Mouse (Mus musculus) intestine, embryonic 14.5 days (tissue): ENCODE measurements around the gene Mtm1. TPM values are rescaled to one million over a fixed set of nuclear protein-coding genes. Genes with fewer than 3 reads are reported as not detected.

Experiments
- ATAC-seq: fragments of 200-750 bp; cut with Nextera tagmentation; replicated peaks from 2 replicates; pipeline ENCODE4 v1.8.0; 2017; ENCODE audit warnings: low read depth, moderate number of reproducible peaks, moderate TSS enrichment, moderate library complexity; ENCODE audit not compliant: low FRiP score, low TSS enrichment
- DNase-seq: peaks from one replicate; pipeline ENCODE4 v3.0.0-alpha.2; 2018; ENCODE audit warnings: low spot score
- H3K27ac ChIP-seq: fragments of 300-500 bp; sonication (generic); 2 replicates; pipeline ENCODE4 v1.5.1; 2014; ENCODE audit warnings: low read depth, mild to moderate bottlenecking, control low read depth
- H3K27me3 ChIP-seq: fragments of 300-500 bp; sonication (generic); replicated peaks from 2 replicates; pipeline ENCODE4 v1.6.1; 2014; ENCODE audit warnings: low read length, control low read depth; ENCODE audit not compliant: control insufficient read depth, insufficient read depth
- H3K36me3 ChIP-seq: fragments of 300-500 bp; sonication (generic); 2 replicates; pipeline ENCODE4 v1.6.1; 2014; ENCODE audit warnings: low read length, control low read depth; ENCODE audit not compliant: control insufficient read depth, insufficient read depth
- H3K4me1 ChIP-seq: fragments of 300-500 bp; sonication (generic); replicated peaks from 2 replicates; pipeline ENCODE4 v1.6.1; 2014; ENCODE audit warnings: low read length, control low read depth, mixed read lengths; ENCODE audit not compliant: control insufficient read depth, insufficient read depth
- H3K4me2 ChIP-seq: fragments of 300-500 bp; sonication (generic); 2 replicates; pipeline ENCODE4 v1.6.1; 2014; ENCODE audit warnings: low read length
- H3K4me3 ChIP-seq: fragments of 300-500 bp; sonication (generic); 2 replicates; pipeline ENCODE4 v1.5.1; 2014; ENCODE audit warnings: low read depth, low read length, control low read depth, mixed read lengths
- H3K9ac ChIP-seq: fragments of 300-500 bp; sonication (generic); 2 replicates; pipeline ENCODE4 v1.6.1; 2014; ENCODE audit warnings: mild to moderate bottlenecking, low read length
- H3K9me3 ChIP-seq: fragments of 300-500 bp; sonication (generic); 2 replicates; pipeline ENCODE4 v1.6.1; 2016; ENCODE audit warnings: low read length, control low read depth; ENCODE audit not compliant: control insufficient read depth
- WGBS: fragments of 180-500 bp; shearing (Covaris S2); extraction: QIAGEN DNeasy Blood & Tissue Kit; methylation state at CpG from one replicate; pipeline ENCODE4 v1.1.7; 2014; 5-methylcytosine and 5-hydroxymethylcytosine counted together
- polyA plus RNA-seq: library from polyadenylated mRNA; unstranded; fragments of >200 nt; fragmentation: Nextera tagmentation; extraction: Ambion mirVana; gene quantifications from 2 replicates; pipeline ENCODE4 v1.2.1, GENCODE M21; 2014

Mtm1 gene
- polyA plus RNA-seq: 6.4 TPM in 2 replicates

DNA sequence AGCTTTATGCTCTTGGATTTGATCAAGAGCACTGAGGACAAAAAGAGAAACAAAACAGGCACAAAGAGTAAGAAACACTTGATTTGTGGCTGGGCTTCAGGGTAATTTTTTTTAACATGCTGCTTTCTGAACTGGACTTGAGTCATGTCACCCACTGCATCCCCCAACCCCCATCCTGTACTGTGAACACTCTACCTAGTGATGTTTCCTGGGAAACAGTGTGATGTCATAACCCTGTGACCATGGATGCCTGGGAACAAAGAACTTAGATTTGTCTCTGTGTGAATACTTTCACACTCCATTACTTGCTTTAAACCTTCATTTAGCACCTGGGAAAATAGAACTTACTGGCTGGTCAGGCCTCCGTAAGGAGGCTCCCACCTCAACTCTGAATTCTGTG is at the start of gene Mtm1:
Mtm1 (plus strand) TSS at position 301 of the 400 bp plus-strand sequence.
- no peak within 1 kb of the TSS for H3K4me3 ChIP-seq
- 90% methylated on average over 1 of the region's 1 CpGs for WGBS
- H3K27ac ChIP-seq: no peak within 1 kb of the TSS
- H3K4me1 ChIP-seq: no peaks in the 10 kb centered on the region
- ATAC-seq: no peak
- no peaks in the 10 kb centered on the region for H3K27me3 ChIP-seq
- H3K36me3 ChIP-seq: no peaks in the 10 kb centered on the region
- no peak within 1 kb of the TSS for H3K4me2 ChIP-seq
- no peak for DNase-seq
- no peak within 1 kb of the TSS for H3K9ac ChIP-seq
- H3K9me3 ChIP-seq: no peaks in the 10 kb centered on the region

DNA sequence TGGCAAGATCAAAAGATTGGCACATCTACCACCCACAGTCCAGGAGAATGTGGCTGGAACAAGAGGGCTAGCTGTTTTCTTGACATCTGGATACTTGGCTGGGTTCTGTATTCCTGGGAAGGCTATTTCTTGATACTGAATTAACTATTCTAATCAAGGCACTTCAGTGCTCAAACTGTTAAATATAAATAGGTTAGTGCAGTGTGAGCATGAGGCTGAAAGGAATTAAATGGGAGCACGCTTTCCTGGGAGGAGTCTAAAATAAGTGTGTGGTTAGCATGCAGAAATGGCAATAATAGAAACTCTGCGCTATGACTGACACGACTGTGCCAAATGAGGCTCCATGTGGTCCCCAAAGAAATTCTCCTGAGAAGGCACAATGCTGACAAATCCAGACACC is 29.0 kb upstream of the Mtm1 start:
- DNase-seq: no peak
- 82% methylated on average over 3 of the region's 3 CpGs for WGBS
- H3K4me1 ChIP-seq: no peaks in the 10 kb centered on the region

DNA sequence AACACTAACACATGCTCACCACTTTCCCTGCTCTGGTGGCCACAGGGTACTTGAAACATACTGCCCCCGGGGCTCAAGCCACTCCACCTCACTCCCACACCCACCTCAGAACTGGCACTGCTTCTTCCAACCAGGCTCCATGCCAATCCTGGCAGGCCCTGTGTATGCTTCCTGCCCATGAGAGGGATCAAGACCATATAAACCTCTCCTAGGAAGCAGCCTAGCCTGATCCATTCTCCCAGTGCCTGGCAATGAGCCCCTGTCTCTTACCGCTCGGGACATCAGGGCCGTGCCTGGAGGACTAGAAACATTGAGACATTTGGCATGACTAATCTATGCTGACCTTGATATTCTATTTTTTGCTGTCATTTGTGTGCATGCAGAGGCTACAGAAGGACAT is 26.9 kb upstream of the Mtm1 start:
- H3K27ac ChIP-seq: no peak overlapping the region
- WGBS: 88% methylated on average over 4 of the region's 4 CpGs

More for the DNA sequence above, 29.0 kb upstream of the Mtm1 start:
- H3K9me3 ChIP-seq: no peaks in the 10 kb centered on the region
- H3K36me3 ChIP-seq: no peaks in the 10 kb centered on the region
- no peak overlapping the region for H3K9ac ChIP-seq
- H3K27me3 ChIP-seq: no peaks in the 10 kb centered on the region
- no peak overlapping the region for H3K27ac ChIP-seq
- no peak overlapping the region for H3K4me3 ChIP-seq
- no peak for ATAC-seq
- no peak overlapping the region for H3K4me2 ChIP-seq

DNA sequence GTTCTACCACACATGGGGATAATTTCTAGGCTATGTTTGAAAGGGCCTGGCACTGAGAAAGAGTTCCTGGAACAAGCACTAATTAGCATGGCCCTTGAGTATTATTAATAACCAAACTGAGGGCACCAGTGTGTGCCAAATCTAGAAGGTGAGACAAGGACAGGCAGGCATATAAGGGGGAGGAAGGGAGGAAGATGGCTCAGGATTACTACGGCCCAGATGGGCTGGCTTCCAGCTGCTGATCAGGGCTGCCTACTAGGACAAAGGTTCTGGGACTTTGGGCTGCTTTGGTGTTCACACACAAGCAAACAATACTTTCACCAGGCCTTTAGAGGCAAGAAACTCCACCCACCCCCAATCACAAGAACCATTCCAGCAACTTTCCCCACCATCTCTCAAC is 24.2 kb upstream of the Mtm1 start:
- DNase-seq (no peak), ATAC-seq (no peak)
- no peak overlapping the region for H3K4me3 ChIP-seq
- H3K4me2 ChIP-seq: no peak overlapping the region
- H3K27me3 ChIP-seq: 0 out of 2 replicates have a peak, but pooled peaks cover 3% of the 10 kb centered on the region
- no peaks in the 10 kb centered on the region for H3K9me3 ChIP-seq
- no peaks in the 10 kb centered on the region for H3K36me3 ChIP-seq
- no peak overlapping the region for H3K9ac ChIP-seq
- H3K27ac ChIP-seq: no peak overlapping the region
- 57% methylated on average over 1 of the region's 1 CpGs for WGBS
- no peaks in the 10 kb centered on the region for H3K4me1 ChIP-seq

More for the DNA sequence above, 26.9 kb upstream of the Mtm1 start:
- ATAC-seq (no peak), DNase-seq (no peak)
- Histone ChIP-seq H3K4me2 (no peak overlapping the region), H3K9ac (no peak overlapping the region), H3K4me3 (no peak overlapping the region), H3K4me1 (no peaks in the 10 kb centered on the region), H3K9me3 (no peaks in the 10 kb centered on the region), H3K27me3 (0 out of 2 replicates have a peak, but pooled peaks cover 3% of the 10 kb centered on the region), H3K36me3 (no peaks in the 10 kb centered on the region)

DNA sequence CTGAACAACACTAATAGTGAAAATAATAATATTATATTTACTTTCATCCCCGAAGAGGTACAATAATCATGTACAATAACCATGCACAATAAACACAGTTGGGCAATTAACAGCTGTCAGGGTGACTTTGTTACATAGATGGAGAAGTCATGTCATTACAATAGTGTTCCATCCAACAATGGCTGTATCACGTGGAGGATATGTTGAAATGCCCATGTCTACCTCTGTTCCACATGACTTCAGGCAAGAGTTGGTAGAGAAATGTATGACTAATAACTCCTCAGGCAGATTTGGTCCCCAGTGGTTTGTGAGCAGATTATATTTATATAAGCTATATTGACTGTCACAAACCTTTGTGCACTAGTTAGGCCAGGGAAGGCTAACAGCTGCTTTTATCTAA is 5.8 kb upstream of the Mtm1 start:
- Histone ChIP-seq H3K36me3 (no peaks in the 10 kb centered on the region), H3K9me3 (no peaks in the 10 kb centered on the region), H3K9ac (no peak overlapping the region), H3K4me2 (no peak overlapping the region), H3K4me3 (no peak overlapping the region), H3K4me1 (no peaks in the 10 kb centered on the region), H3K27ac (no peak overlapping the region), H3K27me3 (no peaks in the 10 kb centered on the region)
- ATAC-seq (no peak), DNase-seq (no peak)
- 77% methylated on average over 2 of the region's 2 CpGs for WGBS

DNA sequence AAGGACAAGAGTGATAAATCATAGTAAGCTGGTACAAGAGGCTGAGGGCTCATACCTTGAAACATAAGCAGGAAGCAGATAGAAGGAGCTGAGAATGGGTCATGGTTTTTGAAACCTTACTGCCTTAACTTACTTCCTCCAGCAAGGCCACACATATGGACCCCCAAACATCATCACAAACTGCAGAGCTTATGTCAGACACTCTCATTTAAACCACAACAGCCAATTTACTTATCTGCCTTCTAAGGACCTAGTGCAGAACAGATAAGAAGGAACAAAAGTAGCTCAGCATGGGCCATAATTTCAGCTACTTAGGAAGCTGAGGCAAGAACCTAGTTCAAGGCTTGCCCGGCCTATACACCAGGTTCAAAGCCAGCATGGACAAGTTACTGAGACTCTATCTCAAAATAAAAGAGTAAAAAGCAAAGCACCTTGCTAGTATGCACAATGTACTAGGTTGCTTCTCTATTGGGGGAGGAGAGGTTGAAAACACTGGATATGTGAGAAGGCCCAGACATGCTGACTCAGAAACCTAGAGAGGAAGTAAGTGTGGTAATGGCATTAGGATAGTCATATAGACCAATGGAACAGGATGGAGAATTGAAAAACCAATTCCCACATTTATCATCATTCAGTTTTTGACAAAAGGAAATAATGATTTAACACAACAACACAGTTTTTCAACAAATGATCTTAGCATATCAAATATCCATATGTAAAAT is 4.6 kb upstream of the Mtm1 start:
- DNase-seq: no peak
- Histone ChIP-seq H3K4me2 (no peak overlapping the region), H3K4me3 (no peak overlapping the region), H3K36me3 (no peaks in the 10 kb centered on the region), H3K27me3 (no peaks in the 10 kb centered on the region), H3K4me1 (no peaks in the 10 kb centered on the region), H3K9me3 (no peaks in the 10 kb centered on the region), H3K27ac (no peak overlapping the region), H3K9ac (no peak overlapping the region)
- 90% methylated on average over 1 of the region's 1 CpGs for WGBS
- ATAC-seq: no peak

DNA sequence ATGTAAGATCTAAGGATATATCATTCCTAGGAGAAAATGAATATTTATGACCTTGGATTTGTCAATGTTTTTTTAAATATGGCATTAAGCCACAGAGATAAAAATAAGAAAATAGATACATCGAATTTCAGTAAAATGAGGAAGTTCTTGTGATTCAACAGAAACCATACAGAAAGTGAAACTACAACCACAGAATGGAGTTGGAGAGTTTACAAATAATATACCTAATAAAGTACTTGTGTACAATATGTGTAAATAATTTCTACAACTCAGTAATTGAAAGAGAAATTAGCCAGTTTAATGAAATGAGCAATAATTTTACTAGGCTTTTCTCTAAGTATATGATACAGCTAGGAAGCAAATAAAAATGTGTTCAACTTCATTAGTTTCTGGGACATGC is 4.0 kb upstream of the Mtm1 start:
- H3K4me3 ChIP-seq: no peak overlapping the region
- WGBS: 79% methylated on average over 1 of the region's 1 CpGs

DNA sequence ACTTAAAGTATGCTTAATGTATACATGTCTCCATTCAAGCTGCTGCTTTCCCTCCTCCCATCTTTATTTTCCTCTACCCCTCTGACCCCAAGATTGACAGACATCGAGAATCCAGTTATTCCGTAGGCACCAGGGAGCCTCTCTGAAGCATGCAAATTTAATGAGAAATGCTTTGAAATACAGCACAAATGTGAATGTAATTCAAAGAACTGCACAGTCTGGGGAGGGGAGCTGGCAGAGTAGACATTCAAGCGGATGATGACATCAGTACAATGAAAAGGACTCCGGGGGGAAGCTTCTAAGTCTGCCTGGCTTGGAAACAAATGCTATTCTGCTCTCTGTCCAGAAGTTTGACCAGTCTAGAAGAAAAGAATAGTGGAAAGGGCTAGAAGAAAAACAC is 2.3 kb downstream of the Mtm1 start:
- no peak for ATAC-seq
- no peaks in the 10 kb centered on the region for H3K4me1 ChIP-seq
- H3K36me3 ChIP-seq: no peaks in the 10 kb centered on the region
- H3K27ac ChIP-seq: no peak overlapping the region
- H3K27me3 ChIP-seq: no peaks in the 10 kb centered on the region
- no peak overlapping the region for H3K9ac ChIP-seq
- 79% methylated on average over 4 of the region's 4 CpGs for WGBS
- H3K9me3 ChIP-seq: no peaks in the 10 kb centered on the region
- no peak for DNase-seq
- no peak overlapping the region for H3K4me2 ChIP-seq
- no peak overlapping the region for H3K4me3 ChIP-seq

More for the DNA sequence above, 4.0 kb upstream of the Mtm1 start:
- no peaks in the 10 kb centered on the region for H3K9me3 ChIP-seq
- no peak for ATAC-seq
- no peaks in the 10 kb centered on the region for H3K4me1 ChIP-seq
- H3K9ac ChIP-seq: no peak overlapping the region
- H3K36me3 ChIP-seq: no peaks in the 10 kb centered on the region
- DNase-seq: no peak
- H3K4me2 ChIP-seq: no peak overlapping the region
- H3K27ac ChIP-seq: no peak overlapping the region
- H3K27me3 ChIP-seq: no peaks in the 10 kb centered on the region
